Mouse (Mus musculus): ENCODE data around the gene Trpv6. TPM values are rescaled to one million over a fixed set of nuclear protein-coding genes. Genes with fewer than 3 reads are reported as not detected.

Gene Trpv6
- total and polyA plus RNA-seq, 3 experiments: not detected

- H3K4me2 ChIP-seq (ENCODE audit: insufficient read depth, low read depth, poor library complexity, severe bottlenecking): no peak overlapping the region
- no peaks in the 10 kb centered on the region for H3K79me2 ChIP-seq (replicated peaks; ENCODE audit: control insufficient read depth, extremely low read depth, insufficient read depth, poor library complexity, severe bottlenecking)
- in situ Hi-C loops (cut with MboI; ENCODE audit: low pct_ligation_motif_present, low pct_unique_long_range_greater_than_20kb, low sequenced_read_pairs): no loop called here
- H3K9ac ChIP-seq (ENCODE audit: insufficient read depth, low read depth): no peak overlapping the region
- no peak overlapping the region for H3K4me3 ChIP-seq (replicated peaks in 1 of 3; ENCODE audit: low read depth in 2 of 3, low read length in 2 of 3, poor library complexity in 1 of 3)
- H3K9me3 ChIP-seq (replicated peaks; ENCODE audit: low read length): no peaks in the 10 kb centered on the region
- TF ChIP-seq ZKSCAN1 (IDR thresholded peaks at IDR 0.05; ENCODE audit: borderline replicate concordance, low read depth, low read length) (no peak), CHD2 (IDR thresholded peaks at IDR 0.05; ENCODE audit: low read length) (no peak)
- dilution Hi-C loops (cut with MboI; ENCODE audit: extremely low pct_ligation_motif_present, extremely low pct_unique_long_range_greater_than_20kb, low sequenced_read_pairs): no loop called here
- DNase-seq (ENCODE audit: extremely low read depth): no peak
- no peaks in the 10 kb centered on the region for H3K36me3 ChIP-seq (replicated peaks in 1 of 2; ENCODE audit: control insufficient read depth in 1 of 2, insufficient read depth in 1 of 2, low read length in 1 of 2)
- no peak overlapping the region for H3K27ac ChIP-seq (ENCODE audit: insufficient read depth, low read depth)
- no peaks in the 10 kb centered on the region for H3K27me3 ChIP-seq (replicated peaks)
- no peaks in the 10 kb centered on the region for H3K4me1 ChIP-seq (ENCODE audit: control insufficient read depth in 1 of 2, insufficient read depth in 2 of 2)
These were observed 28.6 kb downstream of the Trpv6 start for GRCm38 (mm10) chr6:41607637-41608036.

GRCm38 (mm10) chr6:41606214-41606613 lies 30.0 kb downstream of the Trpv6 start:
- no peak overlapping the region for H3K4me3 ChIP-seq (replicated peaks in 1 of 3; ENCODE audit: low read depth in 2 of 3, low read length in 2 of 3, poor library complexity in 1 of 3)

GRCm38 (mm10) chr6:41605794-41606104 lies 30.5 kb downstream of the Trpv6 start:
- Histone ChIP-seq H3K4me3 (replicated peaks in 1 of 3; ENCODE audit: low read depth in 2 of 3, low read length in 2 of 3, poor library complexity in 1 of 3) (no peak overlapping the region), H3K27me3 (replicated peaks) (no peaks in the 10 kb centered on the region)

More at GRCm38 (mm10) chr6:41606214-41606613, 30.0 kb downstream of the Trpv6 start:
- Histone ChIP-seq H3K9ac (ENCODE audit: insufficient read depth, low read depth) (no peak overlapping the region), H3K4me2 (ENCODE audit: insufficient read depth, low read depth, poor library complexity, severe bottlenecking) (no peak overlapping the region), H3K4me1 (ENCODE audit: control insufficient read depth in 1 of 2, insufficient read depth in 2 of 2) (no peaks in the 10 kb centered on the region), H3K27ac (ENCODE audit: insufficient read depth, low read depth) (no peak overlapping the region), H3K9me3 (replicated peaks; ENCODE audit: low read length) (no peaks in the 10 kb centered on the region), H3K79me2 (replicated peaks; ENCODE audit: control insufficient read depth, extremely low read depth, insufficient read depth, poor library complexity, severe bottlenecking) (no peaks in the 10 kb centered on the region), H3K36me3 (replicated peaks in 1 of 2; ENCODE audit: control insufficient read depth in 1 of 2, insufficient read depth in 1 of 2, low read length in 1 of 2) (no peaks in the 10 kb centered on the region), H3K27me3 (replicated peaks) (no peaks in the 10 kb centered on the region)
- dilution Hi-C loops (cut with MboI; ENCODE audit: extremely low pct_ligation_motif_present, extremely low pct_unique_long_range_greater_than_20kb, low sequenced_read_pairs) (no loop called here), in situ Hi-C loops (cut with MboI; ENCODE audit: low pct_ligation_motif_present, low pct_unique_long_range_greater_than_20kb, low sequenced_read_pairs) (no loop called here)
- DNase-seq (ENCODE audit: extremely low read depth): no peak
- no peak for TF ChIP-seq CHD2 (IDR thresholded peaks at IDR 0.05; ENCODE audit: low read length)
- TF ChIP-seq E2F4 (IDR thresholded peaks at IDR 0.05; ENCODE audit: insufficient replicate concordance, low read depth, low read length): no peak
- no peak for TF ChIP-seq CTCF (conservative IDR thresholded peaks at IDR 0.05 in 1 of 2, IDR thresholded peaks at IDR 0.05 in 1 of 2; ENCODE audit: low read depth in 2 of 2, low read length in 2 of 2)
- no peak for TF ChIP-seq MAZ (IDR thresholded peaks at IDR 0.05; ENCODE audit: low read depth, low read length)

More at GRCm38 (mm10) chr6:41605794-41606104, 30.5 kb downstream of the Trpv6 start:
- Histone ChIP-seq H3K36me3 (replicated peaks in 1 of 2; ENCODE audit: control insufficient read depth in 1 of 2, insufficient read depth in 1 of 2, low read length in 1 of 2) (no peaks in the 10 kb centered on the region), H3K4me2 (ENCODE audit: insufficient read depth, low read depth, poor library complexity, severe bottlenecking) (no peak overlapping the region), H3K79me2 (replicated peaks; ENCODE audit: control insufficient read depth, extremely low read depth, insufficient read depth, poor library complexity, severe bottlenecking) (no peaks in the 10 kb centered on the region), H3K9ac (ENCODE audit: insufficient read depth, low read depth) (no peak overlapping the region), H3K9me3 (replicated peaks; ENCODE audit: low read length) (no peaks in the 10 kb centered on the region), H3K27ac (ENCODE audit: insufficient read depth, low read depth) (no peak overlapping the region), H3K4me1 (ENCODE audit: control insufficient read depth in 1 of 2, insufficient read depth in 2 of 2) (no peaks in the 10 kb centered on the region)
- in situ Hi-C loops (cut with MboI; ENCODE audit: low pct_ligation_motif_present, low pct_unique_long_range_greater_than_20kb, low sequenced_read_pairs): no loop called here
- dilution Hi-C loops (cut with MboI; ENCODE audit: extremely low pct_ligation_motif_present, extremely low pct_unique_long_range_greater_than_20kb, low sequenced_read_pairs): no loop called here
- TF ChIP-seq MXI1 (IDR thresholded peaks at IDR 0.05; ENCODE audit: low read depth, low read length) (no peak), ZC3H11A (IDR thresholded peaks at IDR 0.05; ENCODE audit: low read depth, low read length) (no peak), SMC3 (IDR thresholded peaks at IDR 0.05; ENCODE audit: low read depth, low read length) (no peak), POLR2A (IDR thresholded peaks at IDR 0.05; ENCODE audit: low read depth, low read length) (no peak), GABPA (IDR thresholded peaks at IDR 0.05; ENCODE audit: insufficient replicate concordance, low read depth, low read length) (no peak), ZNF384 (IDR thresholded peaks at IDR 0.05; ENCODE audit: low read depth, low read length) (no peak), HCFC1 (IDR thresholded peaks at IDR 0.05; ENCODE audit: low read depth, low read length) (no peak), MAFK (IDR thresholded peaks at IDR 0.05; ENCODE audit: insufficient replicate concordance, low read length) (no peak), USF2 (conservative IDR thresholded peaks at IDR 0.05; ENCODE audit: low read depth, low read length) (no peak), BHLHE40 (IDR thresholded peaks at IDR 0.05; ENCODE audit: low read depth, low read length) (no peak), NELFE (IDR thresholded peaks at IDR 0.05; ENCODE audit: low read depth, low read length) (no peak), CHD2 (IDR thresholded peaks at IDR 0.05; ENCODE audit: low read length) (no peak), JUN (IDR thresholded peaks at IDR 0.05; ENCODE audit: insufficient read depth, low read depth, low read length) (no peak)
- DNase-seq (ENCODE audit: extremely low read depth): no peak

Measured in CH12.LX (cell line).